Mouse (Mus musculus) forebrain, postnatal 0 days (tissue): ENCODE results near the gene Dock10. TPM values are rescaled to one million over a fixed set of nuclear protein-coding genes. Genes with fewer than 3 reads are reported as not detected.

ENCODE experiments used
- ATAC-seq: fragments of 200-750 bp; cut with Nextera tagmentation; 2 replicates; pipeline ENCODE4 v1.8.0; 2017; ENCODE audit warnings: mild to moderate bottlenecking, moderate library complexity
- DNase-seq: peaks from one replicate; pipeline ENCODE4 v3.0.0-alpha.2; 2015
- H3K27ac ChIP-seq: fragments of 300-500 bp; sonication (generic); 2 replicates; pipeline ENCODE4 v1.5.1; 2014; ENCODE audit warnings: low read depth, mild to moderate bottlenecking, antibody characterized with exemption, low read length, moderate library complexity, mixed read lengths
- H3K27me3 ChIP-seq: fragments of 300-500 bp; sonication (generic); 2 replicates; pipeline ENCODE4 v1.6.1; 2014; ENCODE audit warnings: mild to moderate bottlenecking, low read length, mixed read lengths; ENCODE audit not compliant: insufficient read depth
- H3K36me3 ChIP-seq: fragments of 300-500 bp; sonication (generic); 2 replicates; pipeline ENCODE4 v1.6.1; 2014; ENCODE audit warnings: mild to moderate bottlenecking, moderate library complexity; ENCODE audit not compliant: insufficient read depth
- H3K4me1 ChIP-seq: fragments of 300-500 bp; sonication (generic); 2 replicates; pipeline ENCODE4 v1.6.1; 2014; ENCODE audit warnings: antibody characterized with exemption; ENCODE audit not compliant: insufficient read depth
- H3K4me2 ChIP-seq: fragments of 300-500 bp; sonication (generic); 2 replicates; pipeline ENCODE4 v1.6.1; 2014; ENCODE audit warnings: low read depth, mild to moderate bottlenecking, moderate library complexity
- H3K4me3 ChIP-seq: fragments of 300-500 bp; sonication (generic); 2 replicates; pipeline ENCODE4 v1.5.1; 2014; ENCODE audit warnings: low read depth, low read length, mixed read lengths
- H3K9ac ChIP-seq: fragments of 300-500 bp; sonication (generic); 2 replicates; pipeline ENCODE4 v1.6.1; 2014; ENCODE audit warnings: mild to moderate bottlenecking
- H3K9me3 ChIP-seq: fragments of 300-500 bp; sonication (generic); 2 replicates; pipeline ENCODE4 v1.6.1; 2016; ENCODE audit warnings: low read length
- CTCF ChIP-seq: sonication (generic); IDR thresholded peaks from 2 replicates; pipeline ENCODE4 v1.5.1; 2016; ENCODE audit warnings: antibody characterized with exemption, control low read depth, low read depth
- WGBS: fragments of 180-500 bp; shearing (Covaris S2); extraction: QIAGEN DNeasy Blood & Tissue Kit; methylation state at CpG from one replicate; pipeline ENCODE4 v1.1.7; 2014; 5-methylcytosine and 5-hydroxymethylcytosine counted together
- polyA plus RNA-seq: library from polyadenylated mRNA; unstranded; fragments of >200 nt; fragmentation: Nextera tagmentation; extraction: Ambion mirVana; gene quantifications from 2 replicates; pipeline ENCODE4 v1.2.1, GENCODE M21; 2015
- total RNA-seq: library from RNA; depleted of rRNA; stranded (reverse); fragments of >200 nt; gene quantifications from 2 replicates; pipeline ENCODE4 v1.2.3, GENCODE M21; 2014

Gene Dock10
- total and polyA plus RNA-seq, 2 experiments from 2014 or later: 2.3 to 14.0 TPM

DNA sequence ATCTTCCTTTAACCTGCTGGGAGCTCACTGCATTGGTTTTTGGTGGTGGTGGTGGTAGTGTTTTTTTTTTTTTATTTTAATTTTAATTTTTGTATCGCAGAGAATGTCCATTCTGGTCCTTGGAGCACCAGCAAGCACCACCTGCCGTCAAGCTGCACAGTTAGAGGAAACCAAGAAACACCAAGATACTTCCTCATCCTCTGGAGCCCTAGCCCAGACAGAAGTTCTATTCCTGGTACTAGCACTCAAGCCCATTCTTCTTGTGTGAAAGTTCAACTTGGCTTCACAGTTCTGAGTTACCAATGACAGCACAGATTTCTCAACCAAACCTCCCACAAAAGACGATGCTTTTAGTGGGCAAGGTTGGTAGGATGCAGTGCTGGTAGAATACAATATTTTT lies 86.6 kb downstream of the Dock10 start:
- H3K27me3 ChIP-seq: no peaks in the 10 kb centered on the region
- DNase-seq (no peak), ATAC-seq (no peak)
- H3K27ac ChIP-seq: no peak overlapping the region
- H3K4me1 ChIP-seq: no peaks in the 10 kb centered on the region
- WGBS: 90% methylated on average over 3 of the region's 3 CpGs
- H3K36me3 ChIP-seq: no peaks in the 10 kb centered on the region
- TF ChIP-seq CTCF: no peak
- H3K4me3 ChIP-seq: no peak overlapping the region
- no peaks in the 10 kb centered on the region for H3K9me3 ChIP-seq
- H3K4me2 ChIP-seq: no peak overlapping the region
- no peak overlapping the region for H3K9ac ChIP-seq

- no peak for TF ChIP-seq CTCF
- 80% methylated on average over 5 of the region's 5 CpGs for WGBS
- Histone ChIP-seq H3K4me2 (no peak overlapping the region), H3K4me1 (no peaks in the 10 kb centered on the region), H3K36me3 (no peaks in the 10 kb centered on the region), H3K27me3 (no peaks in the 10 kb centered on the region), H3K4me3 (no peak overlapping the region), H3K9ac (no peak overlapping the region), H3K27ac (no peak overlapping the region), H3K9me3 (no peaks in the 10 kb centered on the region)
- ATAC-seq: no peak
- no peak for DNase-seq
Measured at GRCm38 (mm10) chr1:80671056-80671455, 87.3 kb downstream of the Dock10 start.

DNA sequence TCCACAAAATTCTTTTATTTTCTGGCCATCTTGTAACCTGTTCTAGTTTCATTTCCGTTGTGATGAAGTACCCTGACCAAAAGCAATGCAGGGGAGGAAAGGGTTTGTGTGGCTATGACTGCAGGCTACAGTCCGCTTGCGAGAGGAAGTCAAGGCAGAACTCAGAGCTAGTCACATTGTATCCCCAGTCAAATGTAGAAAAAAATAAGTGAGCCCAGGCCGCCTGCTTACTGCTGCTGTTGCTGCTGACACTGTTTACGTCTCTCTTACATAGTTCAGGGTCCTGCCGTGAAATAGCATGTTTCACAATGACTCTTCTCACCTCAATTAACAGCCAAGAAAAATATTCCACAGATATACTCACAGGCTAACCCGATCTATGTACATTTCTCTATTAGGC lies 87.9 kb downstream of the Dock10 start:
- Histone ChIP-seq H3K9me3 (no peaks in the 10 kb centered on the region), H3K4me1 (no peaks in the 10 kb centered on the region), H3K4me3 (no peak overlapping the region), H3K4me2 (no peak overlapping the region), H3K27me3 (no peaks in the 10 kb centered on the region), H3K9ac (no peak overlapping the region), H3K36me3 (no peaks in the 10 kb centered on the region), H3K27ac (no peak overlapping the region)
- TF ChIP-seq CTCF: no peak
- DNase-seq: no peak
- ATAC-seq: no peak
- WGBS: 88% methylated on average over 7 of the region's 7 CpGs

- no peaks in the 10 kb centered on the region for H3K9me3 ChIP-seq
- H3K27ac ChIP-seq: no peak overlapping the region
- H3K36me3 ChIP-seq: no peaks in the 10 kb centered on the region
- TF ChIP-seq CTCF: no peak
- no peak for DNase-seq
- H3K4me2 ChIP-seq: no peak overlapping the region
- H3K4me3 ChIP-seq: no peak overlapping the region
- H3K9ac ChIP-seq: no peak overlapping the region
- no peaks in the 10 kb centered on the region for H3K4me1 ChIP-seq
- no peak for ATAC-seq
- H3K27me3 ChIP-seq: no peaks in the 10 kb centered on the region
Measured at GRCm38 (mm10) chr1:80665761-80666160, 92.6 kb downstream of the Dock10 start.

GRCm38 (mm10) chr1:80665161-80665560 lies 93.2 kb downstream of the Dock10 start:
- H3K4me1 ChIP-seq: no peaks in the 10 kb centered on the region
- H3K4me3 ChIP-seq: no peak overlapping the region
- no peak overlapping the region for H3K4me2 ChIP-seq
- H3K9ac ChIP-seq: no peak overlapping the region
- H3K27me3 ChIP-seq: no peaks in the 10 kb centered on the region
- no peaks in the 10 kb centered on the region for H3K36me3 ChIP-seq
- DNase-seq (no peak), ATAC-seq (no peak)
- H3K27ac ChIP-seq: no peak overlapping the region
- TF ChIP-seq CTCF: no peak
- WGBS: 93% methylated on average over 6 of the region's 6 CpGs
- no peaks in the 10 kb centered on the region for H3K9me3 ChIP-seq

DNA sequence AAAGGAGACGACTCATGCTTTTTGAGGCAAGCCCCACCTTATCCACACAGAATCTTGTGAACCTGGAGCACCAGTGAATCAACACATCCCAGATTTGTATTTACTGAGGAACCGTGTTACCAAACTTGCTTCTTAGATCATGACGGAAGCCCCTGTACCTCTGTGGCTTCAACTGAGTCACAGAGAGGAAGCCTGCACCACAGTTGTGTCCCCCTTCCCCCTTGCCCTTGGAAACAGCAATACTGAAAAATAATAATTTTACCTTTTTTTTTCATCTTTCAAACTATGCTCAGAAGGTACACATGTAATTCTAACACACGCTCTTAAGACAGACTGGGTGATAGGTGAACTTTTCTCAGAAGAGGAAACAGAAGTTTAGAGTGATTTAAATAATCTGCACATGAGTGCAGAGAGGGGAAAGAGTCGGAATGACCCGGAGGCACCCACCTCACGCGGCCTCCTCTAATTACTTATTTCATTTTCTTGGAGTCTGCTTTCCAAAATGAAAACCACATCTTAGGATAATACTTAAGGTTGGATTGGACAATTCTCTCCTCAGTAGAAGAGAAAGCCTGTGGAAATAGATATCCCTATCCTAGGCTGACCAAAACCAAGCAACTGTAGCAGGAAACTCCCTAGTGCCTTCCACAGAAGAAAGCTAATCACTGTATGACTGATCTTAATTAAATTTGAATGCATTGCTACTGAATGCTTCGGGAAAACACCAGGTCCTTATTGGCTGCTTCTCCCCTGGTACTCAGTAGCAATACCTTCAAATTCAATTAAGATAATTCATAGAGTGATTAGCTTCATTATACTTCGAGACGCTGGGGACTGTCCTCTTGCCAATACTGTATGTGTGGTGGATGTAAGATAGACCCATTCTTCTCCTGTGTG lies 96.6 kb downstream of the Dock10 start:
- 78% methylated on average over 11 of the region's 11 CpGs for WGBS
- H3K4me3 ChIP-seq: no peak overlapping the region
- DNase-seq (no peak), ATAC-seq (no peak)
- H3K4me2 ChIP-seq: no peak overlapping the region
- no peak overlapping the region for H3K27ac ChIP-seq
- H3K9ac ChIP-seq: no peak overlapping the region
- H3K36me3 ChIP-seq: no peaks in the 10 kb centered on the region
- no peaks in the 10 kb centered on the region for H3K4me1 ChIP-seq
- no peaks in the 10 kb centered on the region for H3K9me3 ChIP-seq
- no peak for TF ChIP-seq CTCF
- H3K27me3 ChIP-seq: no peaks in the 10 kb centered on the region

DNA sequence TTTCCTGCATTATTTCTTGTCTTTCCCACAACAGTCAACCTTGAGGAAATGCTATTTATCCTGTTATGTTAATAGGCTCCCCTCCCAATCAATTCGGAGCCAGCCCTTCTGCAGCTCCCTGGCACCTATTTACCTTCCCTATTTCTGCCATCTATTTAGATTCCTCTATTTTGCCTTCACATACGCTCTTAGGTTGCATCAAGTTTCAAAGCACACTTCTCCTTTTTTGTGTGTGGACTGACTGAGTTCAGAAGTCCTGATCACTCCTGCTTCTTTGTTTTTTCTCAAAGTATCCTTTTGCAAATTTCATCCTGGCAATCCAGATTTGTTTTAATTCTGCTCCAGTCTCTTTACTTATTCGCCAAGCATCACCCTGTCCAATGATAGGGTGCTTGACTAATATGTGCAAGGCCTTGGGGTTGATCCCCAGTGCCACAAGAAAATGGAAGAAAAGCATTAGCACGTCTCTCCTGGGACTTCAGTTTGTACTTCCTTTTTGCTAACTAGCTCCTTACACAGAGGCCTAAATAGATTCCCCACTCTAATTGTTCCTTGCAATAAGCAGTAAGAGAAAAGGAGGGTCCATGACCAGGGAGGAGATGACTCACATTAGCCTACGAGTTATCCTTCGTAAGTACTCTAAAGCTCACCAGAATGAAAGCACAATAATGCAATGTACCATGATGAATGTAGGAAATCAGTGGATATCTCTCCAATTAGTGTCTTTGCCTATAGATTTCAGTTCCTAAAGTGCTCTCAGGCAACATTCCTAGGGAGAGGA lies 98.7 kb downstream of the Dock10 start:
- Histone ChIP-seq H3K27me3 (no peaks in the 10 kb centered on the region), H3K9ac (no peak overlapping the region), H3K4me2 (no peak overlapping the region), H3K27ac (no peak overlapping the region), H3K4me1 (no peaks in the 10 kb centered on the region), H3K36me3 (no peaks in the 10 kb centered on the region), H3K4me3 (no peak overlapping the region), H3K9me3 (no peaks in the 10 kb centered on the region)
- DNase-seq (no peak), ATAC-seq (no peak)
- TF ChIP-seq CTCF: no peak
- 77% methylated on average over 6 of the region's 6 CpGs for WGBS
